Mouse (Mus musculus): ENCODE data around the gene Stk11.

GRCm38 (mm10) chr10:80080396-80081070 lies 35.1 kb upstream of the Stk11 start:
- no peak for TF ChIP-seq CTCF (IDR thresholded peaks at IDR 0.05; ENCODE audit: borderline replicate concordance, insufficient read depth, low read depth, low read length)
- no peak for TF ChIP-seq POLR2A (IDR thresholded peaks at IDR 0.05; ENCODE audit: borderline replicate concordance, insufficient read depth, low read length)

All from cerebellum, adult 2 months (tissue).